Mouse (Mus musculus) kidney, postnatal 4 days (tissue): Measurements from ENCODE around the gene Ezr.
"Not testable (repeated sequence)": the region's sequence is repeated elsewhere in the genome, so short reads cannot be mapped to it uniquely, and the experiment has no call there.

ENCODE experiments used
- DNase-seq, 2 experiments: peaks; one replicate each; pipeline ENCODE4 v3.0.0; 2021; ENCODE audit warnings: mixed read lengths in 2 of 2

Gene Ezr

DNA sequence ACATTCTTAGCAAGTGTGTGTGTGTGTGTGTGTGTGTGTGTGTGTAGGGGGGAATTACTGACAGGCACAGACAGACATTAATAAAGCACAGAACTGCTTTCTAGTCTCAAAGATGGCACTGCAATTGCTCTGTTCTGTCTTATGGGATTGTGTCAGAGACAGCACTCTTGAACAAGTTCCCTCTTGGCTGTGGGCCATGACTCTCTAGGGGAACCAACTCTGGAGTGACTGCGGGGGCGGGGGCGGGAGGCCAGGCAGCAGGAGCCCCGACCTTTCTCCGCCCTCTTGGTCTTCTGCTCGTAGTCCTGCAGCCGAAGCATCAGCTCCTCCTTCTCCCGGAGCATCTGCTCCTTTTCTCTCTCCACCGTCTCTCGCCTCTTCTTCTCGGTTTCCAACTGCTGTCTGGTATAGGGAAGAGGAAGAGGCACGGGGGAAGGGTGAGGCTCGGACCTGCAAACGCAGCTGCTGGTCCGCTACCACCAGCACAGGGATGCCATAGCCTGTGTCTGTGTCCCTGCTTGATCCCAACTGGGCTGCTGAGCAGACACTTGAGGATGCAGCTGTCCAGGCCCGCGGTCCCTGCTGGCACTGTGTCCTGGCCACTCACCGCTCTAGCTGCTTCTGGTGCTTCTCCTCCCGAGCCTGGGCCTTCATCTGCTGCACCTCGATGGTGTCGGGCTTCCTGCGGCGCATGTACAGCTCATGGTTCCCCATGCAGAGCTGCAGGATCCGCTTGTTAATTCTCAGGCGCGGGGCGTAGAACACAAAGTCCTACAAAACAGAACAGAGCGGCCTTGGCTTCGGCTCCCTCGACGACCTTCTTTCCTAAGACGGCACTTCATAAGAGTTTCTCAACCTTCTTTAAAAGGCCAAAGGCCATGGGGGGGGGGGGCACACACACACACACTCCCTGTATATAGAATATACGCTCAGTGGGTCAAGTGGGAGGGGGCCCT, 40.2 kb downstream of the Ezr start:
- DNase-seq, result peak; percentile 62 to 75

DNA sequence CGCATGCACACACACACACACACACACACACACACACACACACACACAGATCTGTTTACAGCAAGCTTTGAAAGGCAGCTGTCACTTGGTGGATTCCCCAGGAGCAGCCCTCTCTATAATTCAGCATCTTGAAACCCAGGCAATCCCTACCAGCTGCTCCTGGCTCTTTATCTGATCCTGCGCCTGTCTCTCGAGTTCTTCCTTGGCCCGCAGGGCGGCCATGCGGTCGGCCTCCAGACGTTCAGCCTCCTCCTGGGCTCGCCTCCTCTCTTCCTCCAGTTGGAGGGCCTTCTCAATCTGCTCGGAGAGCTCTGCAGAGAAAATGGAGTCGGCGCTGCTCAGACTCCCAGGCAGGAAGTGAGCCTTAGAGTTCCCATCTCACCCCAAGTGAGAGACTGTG, 41.3 kb downstream of the Ezr start:
- DNase-seq, result peak in 1 of 2 experiments; percentile 3

DNA sequence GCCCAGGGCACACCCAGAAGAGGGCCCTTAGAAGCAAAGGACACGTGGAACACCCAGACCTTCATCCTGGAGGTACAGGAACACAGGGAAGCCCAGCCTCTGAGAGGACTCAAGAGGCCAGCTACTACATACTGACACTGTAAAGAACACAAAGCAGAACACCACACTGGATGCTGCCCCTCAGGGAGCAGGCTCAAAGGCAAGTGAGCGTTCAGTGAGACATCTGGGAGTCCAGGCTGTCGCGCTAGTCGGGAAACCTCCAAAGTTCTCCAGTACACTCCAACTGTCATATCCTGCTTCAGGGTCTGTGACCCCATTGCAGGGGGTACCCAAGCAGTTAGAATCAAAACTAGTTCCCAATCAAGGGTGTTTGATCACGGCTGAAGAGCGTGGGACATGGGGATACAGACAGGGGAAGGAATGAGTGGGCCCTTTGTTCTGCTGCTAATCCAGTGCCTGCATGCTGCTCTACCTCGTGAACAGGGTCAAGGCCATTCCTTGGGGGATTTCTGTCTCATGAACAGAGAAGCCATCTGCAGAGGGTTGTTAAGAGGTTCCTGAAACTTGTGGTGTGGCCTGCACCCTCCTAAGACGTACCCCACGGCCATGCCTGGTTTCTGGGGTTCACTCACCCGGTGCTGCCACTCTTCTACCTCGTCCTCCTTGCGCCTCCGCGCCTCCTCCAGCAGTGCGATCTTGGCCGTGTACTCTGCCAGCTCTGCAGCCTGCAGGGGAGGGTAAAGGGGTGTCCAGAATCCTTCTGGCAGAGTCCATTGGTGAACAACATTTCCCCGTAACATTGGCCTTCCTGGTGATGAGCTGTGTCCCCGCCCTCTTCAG, 42.0 kb downstream of the Ezr start:
- peak in 1 of 2 experiments; percentile 2 for DNase-seq

DNA sequence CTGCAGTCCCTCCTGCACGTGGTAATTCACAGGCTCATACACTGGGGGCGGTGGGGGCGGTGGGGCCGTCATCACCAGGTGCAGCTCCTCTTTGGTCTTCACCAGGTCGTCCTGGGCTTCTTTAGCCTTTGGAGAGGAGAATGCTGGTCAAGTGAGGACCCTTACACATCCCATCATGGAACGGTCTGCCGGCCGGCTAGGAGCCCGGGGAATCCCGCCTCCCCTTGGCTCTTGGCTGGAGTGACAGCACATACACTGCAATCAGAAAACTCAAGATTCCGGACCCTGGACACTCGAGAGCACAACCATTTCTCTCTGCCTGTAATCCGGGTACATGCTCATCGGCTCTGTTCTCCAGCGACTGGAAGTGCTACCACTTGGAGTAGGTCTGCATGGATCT, 42.8 kb downstream of the Ezr start:
- no peak for DNase-seq

DNA sequence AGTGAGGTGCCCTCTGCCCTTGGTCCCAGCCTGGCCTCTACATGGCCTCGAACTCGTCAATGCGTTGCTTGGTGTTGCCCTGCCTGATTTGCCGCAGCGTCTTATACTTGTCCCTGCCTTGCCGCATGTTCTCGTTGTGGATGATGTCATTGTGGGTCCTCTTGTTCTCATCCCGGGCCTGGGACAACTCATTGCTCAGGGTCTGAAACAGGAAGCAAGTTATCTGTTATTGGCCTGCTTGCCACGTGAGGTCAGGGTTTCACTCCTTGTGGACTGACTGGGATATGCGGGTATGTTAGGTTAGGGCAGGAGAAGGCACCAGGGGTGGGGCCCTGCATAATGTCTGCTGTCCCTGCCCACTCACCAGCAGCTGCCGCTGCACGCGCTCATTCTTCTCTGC, 43.3 kb downstream of the Ezr start:
- DNase-seq, result peak; percentile 3 to 7

DNA sequence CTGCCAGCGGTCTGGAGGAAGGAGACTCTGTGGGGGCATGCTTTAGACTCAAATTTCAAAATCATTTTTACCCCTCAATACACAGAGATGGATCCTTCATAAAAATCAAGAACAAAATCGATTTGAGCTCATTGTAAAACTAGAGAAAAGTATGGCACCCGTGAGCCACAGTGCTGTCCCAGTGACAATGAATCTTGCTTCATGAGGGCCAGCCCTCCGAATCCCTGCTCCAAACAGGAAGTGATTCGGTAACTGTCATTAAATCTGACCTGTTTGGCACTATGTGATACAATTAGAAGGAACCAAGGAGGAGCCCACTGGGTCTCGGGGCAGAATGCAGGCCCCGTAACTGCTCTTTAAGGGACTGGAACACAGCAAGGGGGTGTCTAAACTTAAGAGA, 43.7 kb downstream of the Ezr start:
- peak in 1 of 2 experiments; percentile 0 for DNase-seq

DNA sequence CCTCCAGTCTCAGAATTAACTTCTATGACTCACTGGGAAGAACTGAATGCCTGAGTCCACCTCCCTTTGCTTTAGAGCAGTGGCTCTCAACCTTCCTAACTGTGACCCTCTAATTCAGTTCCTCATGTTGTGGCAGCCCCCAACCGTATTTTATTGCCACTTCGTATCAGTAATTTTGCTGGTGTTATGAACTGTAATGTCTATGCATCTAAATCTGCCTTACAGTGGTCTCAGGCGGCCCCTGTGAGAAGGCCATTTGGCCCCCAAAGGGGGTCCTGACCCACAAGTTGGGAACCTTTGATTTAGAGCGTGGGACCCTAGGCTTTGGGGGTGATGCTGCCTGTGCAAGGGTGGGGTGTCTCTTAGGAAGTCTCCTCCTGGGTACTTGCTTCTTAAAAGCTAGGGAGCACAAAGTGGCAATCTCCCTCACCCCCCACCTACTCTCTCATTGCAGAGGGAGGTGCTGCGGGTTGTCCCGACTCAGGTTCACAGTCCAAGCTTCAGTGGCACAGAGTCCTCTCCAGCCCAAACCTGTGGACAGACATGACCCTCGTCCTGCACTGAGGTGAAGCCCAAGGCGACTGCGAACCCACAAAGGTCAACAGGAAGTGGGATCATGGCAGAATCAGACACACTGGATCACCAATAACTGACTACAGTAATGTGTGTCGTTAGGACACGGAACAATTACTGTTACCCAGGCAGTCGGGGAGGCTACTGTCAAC, 45.1 kb downstream of the Ezr start:
- no peak for DNase-seq

DNA sequence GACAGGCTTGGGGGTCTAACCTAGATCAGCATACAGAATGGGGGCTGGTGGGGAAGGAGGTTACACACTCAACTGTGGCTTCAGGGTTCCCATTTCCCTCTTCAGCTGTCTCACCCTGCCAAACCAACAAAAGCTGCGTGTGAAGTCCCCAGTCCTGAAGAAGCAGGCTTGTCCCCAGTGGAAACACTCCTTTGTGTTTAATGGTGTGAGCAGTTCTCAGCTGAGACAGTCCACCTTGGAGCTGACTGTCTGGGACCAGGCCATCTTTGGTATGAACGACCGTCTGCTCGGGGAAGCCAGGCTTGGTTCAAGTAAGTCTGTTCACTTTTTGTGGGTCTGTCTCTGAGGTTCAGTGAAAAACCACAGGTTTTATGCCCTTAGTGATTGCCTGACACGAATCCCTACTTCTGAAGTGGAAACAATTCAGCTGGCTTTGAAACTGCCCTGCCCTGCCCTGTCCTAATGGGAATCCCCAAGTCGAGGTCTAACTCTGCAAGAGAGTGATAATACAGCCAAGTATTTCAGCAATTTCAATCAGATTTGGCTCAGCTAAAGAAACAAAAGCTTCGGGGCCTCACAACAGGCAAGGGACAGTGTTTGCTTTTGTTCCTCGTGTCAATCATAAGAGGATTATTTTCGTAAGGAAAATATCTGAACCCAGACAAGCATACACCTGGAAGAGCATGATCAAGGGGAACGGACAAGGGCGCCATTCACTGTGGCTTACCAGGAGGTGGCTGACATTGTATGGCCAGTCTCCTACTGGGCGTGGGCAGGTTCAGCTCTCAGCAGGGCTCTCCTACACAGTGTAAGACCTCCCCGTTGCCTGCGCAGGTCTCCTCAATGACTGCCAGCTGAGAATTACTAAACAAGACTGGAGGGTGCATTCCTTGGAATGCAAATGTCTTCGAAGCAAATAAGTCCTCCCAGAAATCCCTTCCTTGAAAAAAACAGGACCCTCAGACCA, 46.0 kb downstream of the Ezr start:
- peak in 1 of 2 experiments; percentile 1 for DNase-seq

DNA sequence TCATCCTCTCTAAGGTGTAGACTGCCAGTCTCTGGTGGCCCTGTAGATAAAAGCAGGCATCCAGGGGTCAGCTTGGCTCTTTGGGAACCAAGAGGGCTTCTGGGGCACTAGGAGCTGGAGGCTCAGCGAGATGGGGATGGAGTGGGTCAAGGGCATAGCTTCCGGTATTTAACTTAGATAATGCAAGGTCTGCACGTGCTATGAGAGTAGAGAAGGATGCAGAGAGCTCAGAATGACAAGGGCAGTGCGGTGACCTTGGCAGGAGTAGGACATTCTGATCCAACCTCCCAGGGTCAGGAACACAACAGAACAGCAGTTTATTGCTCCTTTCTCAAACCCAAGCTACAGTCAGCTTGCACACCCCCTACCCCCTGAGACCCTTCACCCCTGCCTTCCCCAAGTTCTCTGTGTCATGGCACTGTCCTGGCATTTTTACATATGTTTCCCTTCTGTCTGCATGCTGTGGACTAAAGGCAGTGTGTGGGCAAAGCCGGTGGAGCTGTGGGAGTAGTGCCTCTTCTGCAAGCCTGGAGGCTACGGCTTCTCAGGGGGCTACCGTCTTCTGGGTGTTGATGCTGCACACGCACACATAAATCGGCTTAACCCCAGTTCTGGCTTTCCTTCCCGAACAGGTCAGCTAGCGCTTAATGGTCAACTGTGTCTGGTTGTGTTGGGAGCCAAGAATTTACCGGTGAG, 47.7 kb downstream of the Ezr start:
- DNase-seq, result peak in 1 of 2 experiments; percentile 12

DNA sequence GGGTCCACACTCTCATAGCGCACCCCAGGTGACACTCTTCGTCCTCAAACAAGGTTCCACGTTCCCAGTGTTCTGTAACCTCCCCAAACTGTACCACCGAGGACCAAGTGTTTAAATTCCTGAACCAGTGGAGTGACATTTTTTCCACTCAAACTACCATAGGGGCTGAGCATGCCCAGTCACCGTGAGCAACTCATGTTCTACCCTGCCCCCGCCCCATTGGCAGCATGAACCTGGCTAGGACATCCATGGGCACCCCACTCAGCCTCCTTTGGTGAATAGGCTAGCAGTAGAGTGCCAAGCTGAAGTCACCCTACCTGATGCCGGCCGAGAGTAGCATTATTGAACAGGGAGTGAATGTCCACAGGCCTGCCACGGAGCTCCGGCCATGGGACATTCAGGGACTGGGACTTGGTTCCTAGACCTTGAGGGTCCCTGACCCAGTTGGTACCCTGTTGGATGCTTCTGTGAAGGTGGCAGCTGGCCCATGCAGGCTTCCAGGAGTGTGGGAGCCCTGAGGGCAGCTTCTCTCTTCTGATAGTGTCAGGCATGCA, 49.2 kb downstream of the Ezr start:
- DNase-seq, result peak in 1 of 2 experiments; percentile 25

DNA sequence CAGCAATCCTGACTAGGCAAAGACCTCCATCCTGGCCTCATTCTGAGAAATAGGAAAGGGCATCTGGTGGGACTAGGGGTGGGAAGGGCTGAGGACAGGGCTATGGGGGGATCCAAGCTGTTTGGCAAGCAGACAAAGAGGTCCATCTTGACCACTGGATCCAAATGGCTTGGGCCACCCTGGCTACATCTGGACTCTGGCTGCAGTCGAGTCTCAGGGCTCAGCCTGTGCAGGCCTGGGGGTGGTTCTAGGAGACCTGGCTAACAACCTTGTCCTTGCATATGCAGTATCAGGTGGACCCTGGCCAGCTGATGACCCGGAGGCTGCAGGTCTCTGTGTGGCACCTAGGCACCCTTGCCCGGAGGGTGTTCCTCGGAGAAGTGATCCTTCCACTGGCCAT, 49.9 kb downstream of the Ezr start:
- no peak for DNase-seq

DNA sequence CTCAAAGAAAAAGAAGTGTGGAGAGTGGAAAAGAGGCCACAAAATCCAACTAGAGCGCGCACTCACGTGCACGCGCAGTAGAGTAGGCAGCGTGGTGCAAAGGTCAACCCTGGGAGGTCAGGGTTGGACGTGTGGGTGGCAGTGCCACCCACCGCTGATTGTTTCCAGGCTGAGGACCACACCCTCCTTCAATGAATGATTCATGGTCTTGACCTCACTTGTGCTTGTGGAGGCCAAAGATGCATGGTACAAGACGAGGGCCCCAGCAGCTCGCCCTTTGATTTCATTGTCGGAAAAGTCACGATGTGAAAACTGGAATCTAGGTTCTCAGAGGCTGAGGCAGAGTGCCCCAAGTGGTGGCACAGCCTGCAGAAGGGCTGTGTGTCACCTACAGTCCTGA, 51.0 kb downstream of the Ezr start:
- DNase-seq, result peak in 1 of 2 experiments; percentile 63

DNA sequence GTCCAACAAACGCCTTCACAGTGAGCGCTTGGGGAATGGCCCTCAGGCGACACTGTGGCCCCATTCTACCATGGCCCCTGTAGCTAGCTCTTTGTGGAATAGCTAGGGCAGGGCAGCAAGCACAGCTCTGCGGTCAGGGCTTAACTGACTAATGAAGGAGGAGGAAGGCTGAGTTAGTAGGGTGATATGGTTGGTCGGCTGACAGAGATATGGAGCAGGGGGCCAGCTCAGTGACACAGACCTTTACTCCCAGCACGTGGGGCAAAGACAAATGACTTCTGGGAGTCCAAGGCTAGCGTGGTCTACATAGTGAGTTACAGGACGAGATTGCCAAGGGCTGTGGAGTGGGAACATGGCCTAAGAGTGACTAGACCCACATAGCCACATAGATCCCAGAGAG, 51.5 kb downstream of the Ezr start:
- no peak for DNase-seq

DNA sequence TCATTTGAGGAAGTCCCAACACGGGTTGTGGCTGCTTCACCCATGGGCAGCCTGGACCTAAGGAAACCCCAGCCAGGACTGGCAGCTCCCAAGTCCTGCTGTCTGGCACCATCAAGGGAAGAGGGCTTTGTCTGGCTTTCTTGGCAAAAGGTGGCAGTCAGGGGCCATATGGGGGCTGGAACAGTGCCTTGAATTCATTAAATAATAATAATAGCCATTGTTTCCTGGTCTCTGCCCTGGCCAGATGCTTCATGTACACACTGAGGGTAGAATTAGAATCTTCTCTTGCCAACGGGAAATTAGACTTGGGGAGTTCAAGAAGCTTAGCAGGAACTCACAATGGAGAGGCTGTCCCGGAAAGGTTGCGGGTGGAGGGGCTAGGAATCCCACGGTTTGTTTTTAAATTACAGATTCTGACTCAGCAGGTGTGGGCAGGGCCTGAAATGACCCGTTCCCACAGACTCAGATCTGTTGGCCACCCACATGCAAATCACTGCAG, 53.3 kb downstream of the Ezr start:
- DNase-seq, result peak in 1 of 2 experiments; percentile 33

DNA sequence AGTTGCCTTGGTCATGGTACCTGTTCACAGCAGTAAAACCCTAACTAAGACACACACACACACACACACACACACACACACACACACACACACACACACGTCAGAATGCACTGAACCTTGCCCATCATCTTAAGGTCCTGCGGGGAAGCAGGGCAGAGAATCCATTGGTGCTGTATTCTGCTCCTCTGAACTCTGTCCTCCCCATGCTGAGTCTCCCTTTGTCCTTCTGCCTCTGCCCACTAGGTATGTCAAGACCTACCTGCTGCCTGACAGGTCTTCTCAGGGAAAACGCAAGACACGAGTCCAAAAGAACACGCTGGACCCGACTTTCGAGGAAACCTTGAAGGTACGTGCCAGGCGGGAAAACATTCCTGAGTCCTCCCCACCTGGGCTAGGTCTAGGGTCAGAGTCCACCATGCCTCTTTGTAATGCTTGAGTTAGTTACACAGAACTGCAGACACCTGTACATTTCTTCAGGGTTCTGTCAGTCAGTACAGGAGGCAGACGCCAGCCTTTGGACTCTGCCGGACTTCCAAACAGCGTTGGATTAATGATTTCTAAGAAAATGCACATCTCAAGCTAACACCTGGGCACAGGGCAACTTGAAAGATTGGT, 54.5 kb downstream of the Ezr start:
- DNase-seq, result peak in 1 of 2 experiments; percentile 63

DNA sequence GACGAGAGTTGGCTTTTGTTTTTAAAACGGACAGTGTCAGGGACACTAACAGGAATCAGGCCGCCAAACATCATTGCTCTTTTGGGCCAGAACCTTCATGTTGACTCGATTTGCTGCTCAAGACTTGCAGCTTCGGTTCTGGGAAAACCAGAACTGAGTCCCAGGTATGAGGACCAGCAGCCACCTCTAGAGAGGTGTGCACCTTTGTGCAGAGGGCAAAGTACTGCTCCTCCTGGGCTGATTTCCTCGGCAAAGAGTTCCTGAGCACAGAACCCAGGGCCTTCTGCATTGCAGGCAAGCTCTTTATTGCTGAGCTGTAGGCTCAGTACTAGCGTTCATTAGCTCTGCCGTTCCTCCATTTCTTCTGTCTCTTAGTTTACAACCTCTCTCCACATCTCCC, 68.6 kb downstream of the Ezr start:
- not testable (repeated sequence) for DNase-seq

DNA sequence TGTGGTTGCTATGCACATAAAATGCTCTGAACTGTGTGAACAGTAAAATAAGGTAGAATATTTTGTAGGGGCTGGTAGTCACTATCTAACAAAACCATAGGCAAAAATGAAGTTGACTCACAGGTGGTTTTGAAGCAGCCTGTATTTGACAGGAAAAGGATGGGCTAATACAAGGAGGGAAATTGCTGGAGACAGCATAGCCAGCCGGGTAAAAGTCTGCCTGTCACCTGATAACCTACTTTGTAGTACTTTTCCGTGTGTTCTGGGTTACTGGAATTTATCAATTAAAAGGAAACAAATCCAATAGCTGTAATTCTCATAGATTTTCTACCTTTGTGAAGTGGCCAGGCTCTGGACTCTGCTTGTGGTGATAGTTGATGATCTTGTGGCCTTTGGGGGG, 69.1 kb downstream of the Ezr start:
- DNase-seq, result not testable (repeated sequence)

DNA sequence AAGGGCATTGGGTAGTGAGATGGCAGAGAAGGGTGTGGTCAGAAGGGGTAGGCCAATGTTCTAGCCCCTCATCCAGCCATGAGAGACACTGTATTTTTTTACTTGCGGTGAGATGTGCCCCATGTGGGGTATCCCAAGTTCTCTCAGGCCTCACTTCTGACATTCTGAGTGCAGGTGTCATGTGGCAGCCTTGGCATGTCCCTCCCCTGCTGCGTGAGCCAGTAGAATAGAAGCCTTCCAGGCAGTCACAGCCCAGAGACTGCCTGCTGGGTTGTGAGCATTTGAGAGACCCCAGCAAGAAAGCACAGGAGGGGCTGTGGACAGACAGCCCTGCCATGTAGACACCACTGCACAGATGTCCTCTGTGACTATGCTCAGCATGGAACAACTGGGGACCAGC, 74.4 kb downstream of the Ezr start:
- not testable (repeated sequence) for DNase-seq

DNA sequence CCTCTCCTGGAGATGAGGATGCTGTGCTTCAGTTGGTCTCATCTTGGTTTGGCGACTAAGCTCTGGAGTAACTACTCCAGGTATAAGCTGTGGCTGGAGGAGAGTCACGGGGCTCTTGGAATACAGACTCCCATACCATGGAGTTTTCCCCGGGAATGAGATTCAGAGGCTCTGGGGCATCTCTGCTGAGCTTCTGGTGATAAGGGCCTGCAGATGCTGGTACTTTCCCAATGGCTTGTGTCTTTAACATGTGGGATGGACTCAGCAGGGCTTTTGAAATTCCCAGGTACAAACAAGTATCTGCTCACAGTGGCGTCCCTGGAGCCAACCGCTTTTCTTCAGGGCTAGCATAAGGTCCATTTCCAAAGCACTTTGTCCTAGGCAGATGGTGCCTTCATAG, 75.2 kb downstream of the Ezr start:
- not testable (repeated sequence) for DNase-seq

DNA sequence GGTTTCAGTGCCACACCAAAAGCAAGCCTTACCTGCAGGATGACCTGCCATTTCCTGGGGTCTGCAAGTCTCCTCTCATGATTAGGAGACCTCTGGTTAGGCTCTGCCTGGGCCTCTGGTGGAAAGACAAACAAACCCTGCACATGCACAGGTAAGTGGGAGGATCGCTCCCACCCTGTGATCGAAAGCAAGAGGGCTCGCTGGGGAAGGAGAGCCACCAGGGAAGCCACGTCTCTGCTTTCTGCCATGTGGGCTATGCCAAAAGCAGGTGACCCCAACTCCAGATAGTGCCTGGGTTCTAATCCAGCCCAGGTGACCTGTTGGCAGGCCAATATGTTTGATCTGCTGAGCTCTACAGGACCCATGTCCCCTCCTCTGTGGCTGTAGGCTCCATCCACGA, 76.1 kb downstream of the Ezr start:
- not testable (repeated sequence) for DNase-seq
